Mouse (Mus musculus) embryonic stem cell, embryonic (primary cell): Measurements from ENCODE around the gene Dedd2.

Experiments
- CTCF ChIA-PET, 4 experiments: fragments of 300-600 bp in 2 of 4; fragments of 350-600 bp in 2 of 4; sonication (Branson Sonifier 250); formaldehyde crosslinking; loops; one replicate each; lab custom pipeline; 2022; ENCODE audit warnings: inconsistent platforms in 2 of 4; lab: Charles Lee
- POLR2A ChIA-PET, 4 experiments: fragments of 300-600 bp in 2 of 4; fragments of 350-600 bp in 2 of 4; sonication (Branson Sonifier 250); formaldehyde crosslinking; loops; one replicate each; lab custom pipeline; 2022; ENCODE audit warnings: antibody characterized with exemption in 4 of 4, inconsistent platforms in 1 of 4; lab: Charles Lee

The Dedd2 gene

GRCm38 (mm10) chr7:25250141-25250972 is 29.9 kb upstream of the Dedd2 start, which contains the start of gene Erf:
Erf (minus strand) TSS chr7:25250761.
- POLR2A ChIA-PET, result interaction anchor here in 3 of 4 experiments (0.6 to 7.3 kb wide), 21 partner anchors 9 to 187 kb away, joined by 3 to 57 read pairs (median 5); partner anchors contain the start of genes Cic (in 3 of the 3), Gsk3a (in 1 of the 3), Pafah1b3 (in 1 of the 3) and Zfp526 (in 1 of the 3)
- CTCF ChIA-PET, result interaction anchor here in 1 of 4 experiments (1.0 kb wide), 1 partner anchor 28 kb away, joined by 5 read pairs; no protein-coding TSS in a partner anchor

GRCm38 (mm10) chr7:25249314-25250140 is 29.1 kb upstream of the Dedd2 start:
- POLR2A ChIA-PET, result interaction anchor here in 3 of 4 experiments (0.6 to 3.1 kb wide), 17 partner anchors 11 to 188 kb away, joined by 3 to 20 read pairs (median 4); partner anchors contain the start of genes Cic (in 3 of the 3) and Gsk3a (in 1 of the 3)
- CTCF ChIA-PET, result no interaction called here

- POLR2A ChIA-PET, result interaction anchor here (0.6 to 3.7 kb wide), 18 partner anchors 11 to 65 kb away, joined by 3 to 20 read pairs (median 5); partner anchors contain the start of genes Gsk3a (in 3 of the 4), Cic (in 1 of the 4) and Tmem145 (in 1 of the 4)
- CTCF ChIA-PET, result interaction anchor here in 2 of 4 experiments (0.6 to 1.3 kb wide), 4 partner anchors 9 to 134 kb away, joined by 3 to 6 read pairs (median 3); no protein-coding TSS in a partner anchor
Measured at GRCm38 (mm10) chr7:25248846-25249313, 28.5 kb upstream of the Dedd2 start.

GRCm38 (mm10) chr7:25248018-25248647 is 27.7 kb upstream of the Dedd2 start:
- CTCF ChIA-PET, result interaction anchor here in 2 of 4 experiments (0.6 to 1.3 kb wide), 4 partner anchors 8 to 134 kb away, joined by 3 to 6 read pairs (median 3); no protein-coding TSS in a partner anchor
- POLR2A ChIA-PET, result interaction anchor here (0.6 to 3.7 kb wide), 22 partner anchors 10 to 66 kb away, joined by 3 to 20 read pairs (median 5); partner anchors contain the start of genes Gsk3a (in 3 of the 4), Cic (in 1 of the 4) and Tmem145 (in 1 of the 4)

- ChIA-PET POLR2A (interaction anchor here in 3 of 4 experiments (0.9 to 3.7 kb wide), 15 partner anchors 9 to 66 kb away, joined by 3 to 20 read pairs (median 5); partner anchors contain the start of genes Gsk3a (in 2 of the 3) and Cic (in 1 of the 3)), CTCF (interaction anchor here in 1 of 4 experiments (1.5 kb wide), 1 partner anchor 30 kb away, joined by 4 read pairs; no protein-coding TSS in a partner anchor)
Measured at GRCm38 (mm10) chr7:25247498-25247897, 27.1 kb upstream of the Dedd2 start.

GRCm38 (mm10) chr7:25246759-25247137 is 26.3 kb upstream of the Dedd2 start:
- POLR2A ChIA-PET, result interaction anchor here in 3 of 4 experiments (0.6 to 3.7 kb wide), 8 partner anchors 8 to 51 kb away, joined by 4 to 16 read pairs (median 5); partner anchors contain the start of genes Cic (in 1 of the 3), Gsk3a (in 1 of the 3) and Pafah1b3 (in 1 of the 3)
- CTCF ChIA-PET, result interaction anchor here in 1 of 4 experiments (1.4 to 1.5 kb wide), 2 partner anchors 31 to 87 kb away, joined by 3 to 4 read pairs; no protein-coding TSS in a partner anchor

GRCm38 (mm10) chr7:25246079-25246758 is 25.8 kb upstream of the Dedd2 start:
- POLR2A ChIA-PET, result interaction anchor here in 3 of 4 experiments (0.6 to 3.7 kb wide), 19 partner anchors 8 to 149 kb away, joined by 3 to 16 read pairs (median 4); partner anchors contain the start of genes Cic (in 2 of the 3), Gsk3a (in 1 of the 3), Pafah1b3 (in 1 of the 3) and Zfp526 (in 1 of the 3)

GRCm38 (mm10) chr7:25244562-25245369 is 24.4 kb upstream of the Dedd2 start:
- ChIA-PET CTCF (interaction anchor here in 3 of 4 experiments (0.5 to 1.6 kb wide), 5 partner anchors 33 to 35 kb away, joined by 3 to 8 read pairs (median 7); no protein-coding TSS in a partner anchor), POLR2A (interaction anchor here in 3 of 4 experiments (0.5 to 4.5 kb wide), 15 partner anchors 11 to 151 kb away, joined by 3 to 34 read pairs (median 4); partner anchors contain the start of genes Pafah1b3 (in 2 of the 3), Cic (in 1 of the 3) and Prr19 (in 1 of the 3))

More at GRCm38 (mm10) chr7:25246079-25246758, 25.8 kb upstream of the Dedd2 start:
- CTCF ChIA-PET, result interaction anchor here in 2 of 4 experiments (0.9 to 1.5 kb wide), 3 partner anchors 32 to 87 kb away, joined by 3 to 4 read pairs (median 3); no protein-coding TSS in a partner anchor

- POLR2A ChIA-PET, result interaction anchor here in 3 of 4 experiments (0.9 to 4.5 kb wide), 12 partner anchors 9 to 55 kb away, joined by 3 to 34 read pairs (median 6); partner anchors contain the start of genes Pafah1b3 (in 2 of the 3) and Cic (in 1 of the 3)
Measured at GRCm38 (mm10) chr7:25243361-25243760, 22.9 kb upstream of the Dedd2 start.

GRCm38 (mm10) chr7:25241062-25241461 is 20.6 kb upstream of the Dedd2 start:
- CTCF ChIA-PET, result interaction anchor here (0.6 to 2.9 kb wide), 17 partner anchors 9 to 868 kb away, joined by 3 to 24 read pairs (median 3); partner anchors contain the start of genes Megf8 (in 1 of the 4) and Pafah1b3 (in 1 of the 4)
- POLR2A ChIA-PET, result interaction anchor here (0.5 to 4.5 kb wide), 22 partner anchors 11 to 708 kb away, joined by 3 to 34 read pairs (median 5); partner anchors contain the start of genes Cic (in 2 of the 4), Zfp526 (in 2 of the 4), Dedd2 (in 1 of the 4) and Erf (in 1 of the 4)

More at GRCm38 (mm10) chr7:25243361-25243760, 22.9 kb upstream of the Dedd2 start:
- CTCF ChIA-PET, result interaction anchor here in 2 of 4 experiments (1.0 to 2.9 kb wide), 3 partner anchors 34 to 73 kb away, joined by 3 to 24 read pairs (median 3); partner anchors contain the start of gene Megf8 (in 1 of the 2)

- POLR2A ChIA-PET, result interaction anchor here in 3 of 4 experiments (0.6 to 4.5 kb wide), 10 partner anchors 11 to 47 kb away, joined by 3 to 34 read pairs (median 5); partner anchors contain the start of genes Zfp526 (in 2 of the 3), Cic (in 1 of the 3) and Erf (in 1 of the 3)
- CTCF ChIA-PET, result interaction anchor here (0.6 to 2.9 kb wide), 16 partner anchors 8 to 868 kb away, joined by 3 to 24 read pairs (median 3); partner anchors contain the start of genes Megf8 (in 1 of the 4) and Pafah1b3 (in 1 of the 4)
Measured at GRCm38 (mm10) chr7:25240631-25241030, 20.2 kb upstream of the Dedd2 start.

GRCm38 (mm10) chr7:25238829-25239623 is 18.6 kb upstream of the Dedd2 start:
- ChIA-PET CTCF (interaction anchor here in 3 of 4 experiments (0.6 to 2.1 kb wide), 16 partner anchors 17 to 517 kb away, joined by 3 to 17 read pairs (median 3); partner anchors contain the start of genes Megf8 (in 2 of the 3), Cic (in 1 of the 3), Pafah1b3 (in 1 of the 3) and Zfp526 (in 1 of the 3)), POLR2A (interaction anchor here (0.5 to 10.7 kb wide), 55 partner anchors 8 to 516 kb away, joined by 3 to 160 read pairs (median 7); partner anchors contain the start of genes Dedd2 (in 3 of the 4), Megf8 (in 3 of the 4), Rabac1 (in 3 of the 4) and Zfp526 (in 3 of the 4))
